Mouse (Mus musculus): ENCODE measurements around the gene Tcp1. TPM values are rescaled to one million over a fixed set of nuclear protein-coding genes. Genes with fewer than 3 reads are reported as not detected.
A peak's percentile ranks its signal among the peaks of the same experiment; 100 is the strongest.

The Tcp1 gene
- polyA plus RNA-seq, 1 experiment from 2014 or later = 144 TPM

GRCm38 (mm10) chr17:12906436-12906835 lies 9.1 kb upstream of the Tcp1 start:
- peaks cover 36% of the 10 kb centered on the region for H3K36me3 ChIP-seq (ENCODE audit: control insufficient read depth, insufficient read depth)
- H3K9me3 ChIP-seq (ENCODE audit: control insufficient read depth) = no peaks in the 10 kb centered on the region
- no peak for TF ChIP-seq CTCF (IDR thresholded peaks at IDR 0.05; ENCODE audit: low read depth)
- no peaks in the 10 kb centered on the region for H3K27me3 ChIP-seq (replicated peaks; ENCODE audit: control insufficient read depth, insufficient read depth, low read length)
- H3K4me1 ChIP-seq (replicated peaks; ENCODE audit: control insufficient read depth, insufficient read depth, low read length) = no peaks in the 10 kb centered on the region
- H3K9ac ChIP-seq (ENCODE audit: low read depth, low read length) = no peak overlapping the region
- 88% methylated on average over 9 of the region's 9 CpGs for WGBS
- H3K4me3 ChIP-seq (ENCODE audit: low read depth, low read length) = no peak overlapping the region
- ATAC-seq = no peak
- no peak overlapping the region for H3K27ac ChIP-seq (ENCODE audit: low read depth, low read length)
- H3K4me2 ChIP-seq (replicated peaks; ENCODE audit: low read depth) = no peak overlapping the region

GRCm38 (mm10) chr17:12909361-12910280 lies 5.9 kb upstream of the Tcp1 start, which contains the start of gene Pnldc1:
Gene Pnldc1 (minus strand): TSS chr17:12910230.
- Histone ChIP-seq H3K27me3 (replicated peaks; ENCODE audit: control insufficient read depth, insufficient read depth, low read length) (no peaks in the 10 kb centered on the region), H3K9me3 (ENCODE audit: control insufficient read depth) (no peaks in the 10 kb centered on the region), H3K4me2 (replicated peaks; ENCODE audit: low read depth) (no peak within 1 kb of the TSS), H3K27ac (ENCODE audit: low read depth, low read length) (no peak within 1 kb of the TSS), H3K4me1 (replicated peaks; ENCODE audit: control insufficient read depth, insufficient read depth, low read length) (no peaks in the 10 kb centered on the region), H3K4me3 (ENCODE audit: low read depth, low read length) (no peak within 1 kb of the TSS), H3K36me3 (ENCODE audit: control insufficient read depth, insufficient read depth) (peaks cover 47% of the 10 kb centered on the region), H3K9ac (ENCODE audit: low read depth, low read length) (no peak within 1 kb of the TSS)
- TF ChIP-seq CTCF (IDR thresholded peaks at IDR 0.05; ENCODE audit: low read depth) = no peak
- no peak for ATAC-seq
- 80% methylated on average over 35 of the region's 35 CpGs for WGBS

- WGBS = 85% methylated on average over 8 of the region's 8 CpGs
- no peak for ATAC-seq
Measured at GRCm38 (mm10) chr17:12910391-12910790, 5.1 kb upstream of the Tcp1 start.

GRCm38 (mm10) chr17:12915881-12916583 lies 531 bp downstream of the Tcp1 start, which contains the start of gene Mrpl18:
Gene Mrpl18 (minus strand): TSS chr17:12916345.
- Histone ChIP-seq H3K36me3 (ENCODE audit: control insufficient read depth, insufficient read depth) (peaks cover 46% of the 10 kb centered on the region), H3K9ac (ENCODE audit: low read depth, low read length) (peak within 1 kb of the TSS; percentile 96), H3K4me3 (ENCODE audit: low read depth, low read length) (peak within 1 kb of the TSS; percentile 90), H3K4me2 (replicated peaks; ENCODE audit: low read depth) (peak within 1 kb of the TSS; percentile 85), H3K4me1 (replicated peaks; ENCODE audit: control insufficient read depth, insufficient read depth, low read length) (no peaks in the 10 kb centered on the region), H3K27ac (ENCODE audit: low read depth, low read length) (peak within 1 kb of the TSS; percentile 89), H3K9me3 (ENCODE audit: control insufficient read depth) (no peaks in the 10 kb centered on the region), H3K27me3 (replicated peaks; ENCODE audit: control insufficient read depth, insufficient read depth, low read length) (no peaks in the 10 kb centered on the region)
- ATAC-seq = peak; percentile 99
- no peak for TF ChIP-seq CTCF (IDR thresholded peaks at IDR 0.05; ENCODE audit: low read depth)
- WGBS = under 1% methylated on average over 56 of the region's 56 CpGs

More at GRCm38 (mm10) chr17:12910391-12910790, 5.1 kb upstream of the Tcp1 start:
- H3K4me3 ChIP-seq (ENCODE audit: low read depth, low read length) = no peak overlapping the region
- H3K9ac ChIP-seq (ENCODE audit: low read depth, low read length) = no peak overlapping the region
- no peaks in the 10 kb centered on the region for H3K4me1 ChIP-seq (replicated peaks; ENCODE audit: control insufficient read depth, insufficient read depth, low read length)
- H3K4me2 ChIP-seq (replicated peaks; ENCODE audit: low read depth) = no peak overlapping the region
- no peaks in the 10 kb centered on the region for H3K27me3 ChIP-seq (replicated peaks; ENCODE audit: control insufficient read depth, insufficient read depth, low read length)
- no peaks in the 10 kb centered on the region for H3K9me3 ChIP-seq (ENCODE audit: control insufficient read depth)
- H3K27ac ChIP-seq (ENCODE audit: low read depth, low read length) = no peak overlapping the region
- H3K36me3 ChIP-seq (ENCODE audit: control insufficient read depth, insufficient read depth) = peaks cover 43% of the 10 kb centered on the region
- TF ChIP-seq CTCF (IDR thresholded peaks at IDR 0.05; ENCODE audit: low read depth) = no peak

- peak overlapping the region; percentile 89 for H3K27ac ChIP-seq (ENCODE audit: low read depth, low read length)
- H3K36me3 ChIP-seq (ENCODE audit: control insufficient read depth, insufficient read depth) = peaks cover 46% of the 10 kb centered on the region
- ATAC-seq = peak; percentile 34
- H3K4me2 ChIP-seq (replicated peaks; ENCODE audit: low read depth) = peak overlapping the region; percentile 85
- no peaks in the 10 kb centered on the region for H3K9me3 ChIP-seq (ENCODE audit: control insufficient read depth)
- no peaks in the 10 kb centered on the region for H3K4me1 ChIP-seq (replicated peaks; ENCODE audit: control insufficient read depth, insufficient read depth, low read length)
- peak overlapping the region; percentile 90 for H3K4me3 ChIP-seq (ENCODE audit: low read depth, low read length)
- H3K9ac ChIP-seq (ENCODE audit: low read depth, low read length) = peak overlapping the region; percentile 96
- under 1% methylated on average over 40 of the region's 40 CpGs for WGBS
- H3K27me3 ChIP-seq (replicated peaks; ENCODE audit: control insufficient read depth, insufficient read depth, low read length) = no peaks in the 10 kb centered on the region
- TF ChIP-seq CTCF (IDR thresholded peaks at IDR 0.05; ENCODE audit: low read depth) = no peak
Measured at GRCm38 (mm10) chr17:12916588-12917380, 1.3 kb downstream of the Tcp1 start.

Data from intestine, postnatal 0 days (tissue).